Mouse (Mus musculus) spleen, postnatal 0 days (tissue): ENCODE data around the gene Zfp111. TPM values are rescaled to one million over a fixed set of nuclear protein-coding genes. Genes with fewer than 3 reads are reported as not detected.

Experiments used
- polyA plus RNA-seq: library from polyadenylated mRNA; unstranded; fragments of >200 nt; fragmentation: Nextera tagmentation; extraction: Ambion mirVana; gene quantifications from 2 replicates; pipeline ENCODE4 v1.2.1, GENCODE M21; 2015

The Zfp111 gene
- polyA plus RNA-seq, result 1.8 and 2.0 TPM in 2 replicates

GRCm38 (mm10) chr7:24211343-24211742 is at the start of gene Zfp111:
Gene Zfp111, minus strand, starts transcription at chr7:24211443.

DNA sequence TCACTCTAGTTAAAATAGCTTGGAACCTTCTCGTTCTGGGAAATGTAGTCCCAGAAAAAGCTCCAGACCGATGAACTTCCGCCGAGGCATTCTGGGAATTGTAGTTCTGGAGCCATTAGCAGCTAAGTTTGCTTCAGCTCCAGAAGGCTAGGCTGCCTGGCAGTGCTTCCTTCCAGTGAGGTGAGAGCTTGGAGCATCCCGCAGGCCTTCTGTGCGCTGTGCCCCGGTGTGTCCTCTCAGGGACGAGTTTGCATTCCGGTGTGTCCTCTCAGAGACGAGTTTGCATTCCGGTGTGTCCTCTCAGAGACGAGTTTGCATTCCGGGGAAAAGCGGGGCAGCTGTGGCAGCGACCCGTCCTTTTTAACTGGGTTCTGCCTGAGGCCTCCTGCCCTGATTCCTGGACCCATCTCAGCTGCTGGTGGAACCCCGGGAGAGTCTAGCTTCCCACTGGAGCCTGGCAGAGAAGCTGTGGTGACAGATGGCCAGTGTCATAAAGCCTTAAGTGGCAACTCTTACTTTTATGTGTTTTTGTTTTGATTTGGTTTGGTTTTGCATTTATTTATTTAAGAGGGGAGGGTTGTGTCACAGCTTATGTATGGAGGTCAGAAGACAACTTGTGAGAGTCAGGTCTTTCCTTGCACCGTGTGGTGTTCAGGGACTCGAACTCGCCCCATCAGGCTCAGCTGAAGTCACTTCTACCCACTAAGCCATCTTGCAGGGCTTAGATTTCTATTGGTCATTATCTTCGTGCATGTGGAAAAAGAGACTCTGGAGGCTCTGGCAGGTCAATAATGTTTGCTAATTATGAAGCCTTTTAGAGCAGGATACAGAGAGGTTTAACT is 43.6 kb upstream of the Zfp111 start, which contains the start of gene Zfp108:
Gene Zfp108 (plus strand): TSS at position 162 of the 842 bp plus-strand sequence.

DNA sequence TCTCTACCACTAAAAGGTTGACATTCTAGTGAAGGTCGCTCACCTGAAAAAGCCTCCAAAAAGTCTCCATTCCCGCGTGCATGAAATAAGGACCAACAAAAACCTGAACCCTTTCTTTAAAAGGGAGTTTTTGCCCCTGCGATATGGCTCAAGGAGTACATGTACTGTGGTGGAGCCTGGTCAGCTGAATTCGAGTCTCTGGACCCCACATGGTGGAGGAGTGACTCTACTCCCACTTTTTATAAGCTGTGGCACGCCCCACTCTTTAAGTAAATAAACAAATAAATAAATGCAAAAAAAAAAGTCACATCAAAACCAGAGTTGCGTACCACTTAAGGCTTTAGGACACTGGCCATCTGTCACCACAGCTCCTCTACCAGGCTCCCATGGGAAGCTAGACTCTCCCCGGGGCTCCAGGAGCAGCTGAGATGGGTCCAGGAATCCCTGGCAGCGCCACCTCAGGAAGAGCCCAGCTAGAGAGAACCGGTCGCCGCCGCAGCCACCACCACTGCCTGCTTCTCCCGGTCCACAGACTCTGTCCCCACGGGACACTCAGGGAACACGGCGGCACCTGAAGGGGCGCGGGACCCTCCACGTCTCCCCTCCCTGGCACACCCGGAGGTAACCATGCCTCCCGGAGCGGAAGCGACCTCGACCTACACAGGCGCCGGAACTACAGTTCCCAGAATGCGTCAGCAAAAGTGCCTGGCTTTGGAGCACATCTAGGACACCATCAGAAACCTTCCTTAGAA is 26.0 kb upstream of the Zfp111 start, which contains the start of gene Zfp109:
Gene Zfp109 (minus strand): TSS at position 521 of the 752 bp plus-strand sequence.

DNA sequence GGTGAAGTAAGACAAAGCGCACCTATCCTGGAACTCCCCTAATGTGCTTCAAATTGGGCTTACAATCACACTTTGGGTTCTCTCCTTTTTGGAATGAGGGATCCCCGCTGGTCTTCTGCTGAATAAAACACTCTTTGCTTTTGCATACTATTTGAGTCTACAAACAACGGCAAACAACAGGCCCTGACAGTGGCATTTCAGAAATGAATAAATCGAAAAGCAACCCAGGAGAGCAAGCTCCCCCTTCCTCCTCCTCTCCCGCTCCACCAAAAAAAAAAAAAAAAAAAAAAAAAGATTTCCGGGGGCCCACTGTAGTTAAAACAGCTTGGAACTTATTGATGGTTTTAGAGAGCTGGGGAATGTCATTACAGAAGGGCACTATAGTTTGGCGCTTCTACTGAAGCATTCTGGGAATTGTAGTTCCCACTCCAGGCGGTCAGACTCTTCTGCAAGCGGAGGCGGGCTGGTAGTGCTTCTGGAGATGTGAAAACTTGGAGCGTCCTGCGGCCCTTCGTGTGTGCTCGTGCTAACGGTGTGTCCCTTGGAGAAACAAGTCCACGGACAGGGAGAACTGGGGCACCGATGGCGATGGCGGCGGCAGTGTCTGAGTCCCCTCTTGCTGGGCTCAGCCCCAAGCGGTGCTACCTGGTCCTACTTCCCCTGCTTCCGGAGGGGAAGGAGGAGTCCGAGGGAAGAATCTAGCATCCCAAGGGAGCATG is 36.5 kb downstream of the Zfp111 start, which contains the start of gene Zfp114:
Gene Zfp114 (plus strand): TSS at position 443 of the 719 bp plus-strand sequence.

Other genes starting within 250 kb of the Zfp111 start
- not detected in 2 replicates for gene Vmn1r181, start 236.8 kb downstream of the Zfp111 start, polyA plus RNA-seq
- gene V1rd19, start 209.8 kb downstream of the Zfp111 start, polyA plus RNA-seq, result not detected in 2 replicates
- not detected in 2 replicates for gene Vmn1r183, start 158.2 kb downstream of the Zfp111 start, polyA plus RNA-seq
- 9.6 and 10.4 TPM in 2 replicates for gene Zfp180, start 129.5 kb downstream of the Zfp111 start, polyA plus RNA-seq
- 1.8 TPM in 2 replicates for gene Zfp112, start 99.1 kb downstream of the Zfp111 start, polyA plus RNA-seq
- 5.1 and 6.2 TPM in 2 replicates for gene Zfp235, start 77.3 kb downstream of the Zfp111 start, polyA plus RNA-seq
- gene Zfp114, start 36.4 kb downstream of the Zfp111 start, polyA plus RNA-seq, result 0.67 and 0.76 TPM in 2 replicates
- gene Zfp109, start 26.1 kb upstream of the Zfp111 start, polyA plus RNA-seq, result 0.84 and 0.97 TPM in 2 replicates
- gene Zfp108, start 43.4 kb upstream of the Zfp111 start, polyA plus RNA-seq, result 0.54 and 0.76 TPM in 2 replicates
- gene Zfp93, start 59.0 kb upstream of the Zfp111 start, polyA plus RNA-seq, result 1.5 and 1.6 TPM in 2 replicates
- gene Zfp61, start 89.8 kb upstream of the Zfp111 start, polyA plus RNA-seq, result 7.3 and 9.7 TPM in 2 replicates
- 3.8 and 5.0 TPM in 2 replicates for gene Zfp94, start 105.2 kb upstream of the Zfp111 start, polyA plus RNA-seq
- gene Tescl, start 122.5 kb upstream of the Zfp111 start, polyA plus RNA-seq, result not detected in 2 replicates
- 0.08 TPM in 1 of 2 replicates, not detected in the other for gene Lypd5, start 137.8 kb upstream of the Zfp111 start, polyA plus RNA-seq
- gene Kcnn4, start 158.8 kb upstream of the Zfp111 start, polyA plus RNA-seq, result 122 and 131 TPM in 2 replicates
- gene Smg9, start 188.2 kb upstream of the Zfp111 start, polyA plus RNA-seq, result 24.6 and 25.3 TPM in 2 replicates
- 0.29 and 0.42 TPM in 2 replicates for gene Irgc1, start 240.9 kb upstream of the Zfp111 start, polyA plus RNA-seq